Mouse (Mus musculus) layer of hippocampus, adult 9-11 months (tissue): ENCODE data around the gene Alpl.

Source experiments
- DNase-seq: peaks from one replicate; pipeline ENCODE4 v3.0.0; 2022

Alpl gene

DNA sequence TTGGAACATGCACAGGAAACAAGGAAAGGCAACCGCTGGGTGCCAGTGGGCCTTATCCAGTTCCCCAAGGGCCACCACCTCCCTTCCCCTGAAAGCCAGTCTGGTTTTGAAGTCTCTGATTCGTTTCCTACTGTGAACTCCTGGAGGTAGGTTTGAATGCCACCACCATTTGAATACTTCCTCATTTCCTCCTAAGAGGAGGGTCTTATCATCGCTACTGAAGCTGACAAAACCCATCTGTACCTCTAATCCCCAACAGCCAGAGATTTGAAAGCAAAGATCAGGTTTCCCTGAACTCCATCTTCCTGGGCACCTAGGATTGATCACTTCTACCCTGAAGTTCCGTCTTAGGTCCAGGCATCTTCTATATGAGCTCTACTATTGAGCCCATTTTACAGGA, 854 bp upstream of the Alpl start:
- no peak for DNase-seq

DNA sequence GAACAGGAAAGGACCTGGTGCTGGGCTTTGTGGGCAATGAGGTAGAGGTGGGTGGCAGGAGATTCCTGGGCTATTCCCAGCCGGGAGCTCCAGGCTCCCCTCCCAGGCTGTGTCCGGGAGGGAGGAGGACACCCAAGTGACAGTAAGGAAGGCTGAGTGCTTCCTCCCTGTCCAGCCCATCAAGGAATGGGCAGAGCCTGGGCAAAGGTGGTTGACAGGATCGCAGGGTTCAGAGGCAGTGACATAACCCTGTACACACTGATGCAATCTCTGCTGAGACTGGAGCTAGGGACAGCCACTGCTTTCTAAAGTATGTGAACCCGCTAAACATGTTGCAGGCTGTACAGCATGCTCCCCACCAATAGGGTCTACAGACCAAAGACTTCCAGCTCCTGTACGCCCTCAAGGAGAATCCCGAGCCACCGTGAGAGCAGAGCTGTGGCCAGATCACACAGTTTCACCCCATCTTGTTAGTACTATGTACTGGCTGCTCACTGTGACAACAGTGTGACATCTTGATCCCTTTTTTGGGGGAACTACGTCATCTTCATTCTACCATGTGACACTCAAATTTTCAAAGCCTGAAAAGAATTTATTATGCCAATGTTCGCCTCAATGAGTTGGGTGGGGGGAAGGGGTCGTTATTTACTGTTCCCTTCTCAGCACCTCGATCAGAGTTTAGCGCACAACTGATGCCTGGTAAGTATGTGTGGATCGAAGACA, 1.8 kb downstream of the Alpl start:
- no peak for DNase-seq

DNA sequence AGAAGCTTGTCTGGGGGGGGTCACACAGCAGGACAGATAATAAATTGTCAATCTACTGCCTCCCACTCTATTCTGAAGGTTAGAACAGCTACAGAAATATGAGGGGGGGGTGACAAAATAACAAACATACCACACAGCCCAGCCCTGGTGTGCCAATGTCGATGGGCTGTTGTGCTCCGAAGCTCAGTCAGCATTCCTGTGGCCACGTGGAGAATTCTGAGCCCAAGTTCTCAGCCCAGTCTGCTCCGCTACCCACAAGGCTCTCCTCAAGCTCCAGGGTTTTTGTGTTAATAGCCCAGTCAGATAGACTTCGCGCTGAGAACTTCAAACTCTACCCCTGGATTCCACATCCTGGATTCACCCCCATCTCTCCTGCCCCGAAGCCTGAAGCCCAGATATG, 2.6 kb downstream of the Alpl start:
- no peak for DNase-seq

GRCm38 (mm10) chr4:137791440-137791839, 4.7 kb downstream of the Alpl start:
- no peak for DNase-seq

DNA sequence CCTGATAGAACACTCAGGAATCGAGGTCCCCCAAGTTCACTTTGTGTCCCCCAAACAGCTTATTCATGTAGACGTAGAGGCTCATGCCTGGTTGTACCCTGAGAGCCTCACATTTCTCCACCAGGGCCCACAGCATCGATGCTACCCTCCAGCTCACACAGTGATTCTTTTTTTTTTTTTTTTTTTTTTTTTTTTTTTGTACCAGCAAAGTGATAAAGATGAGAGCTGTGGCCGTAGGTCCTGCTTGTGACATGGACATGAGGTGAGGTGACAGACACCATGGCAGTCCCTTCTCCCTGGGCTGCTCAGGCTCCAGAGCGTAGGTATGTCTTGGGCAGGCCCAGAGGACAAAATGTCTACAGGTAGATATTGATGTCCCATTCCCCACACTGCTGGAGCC, 5.2 kb downstream of the Alpl start:
- no peak for DNase-seq

GRCm38 (mm10) chr4:137788511-137789049, 7.6 kb downstream of the Alpl start:
- no peak for DNase-seq

GRCm38 (mm10) chr4:137787589-137788289, 8.4 kb downstream of the Alpl start:
- no peak for DNase-seq

GRCm38 (mm10) chr4:137786488-137786887, 9.7 kb downstream of the Alpl start:
- no peak for DNase-seq

DNA sequence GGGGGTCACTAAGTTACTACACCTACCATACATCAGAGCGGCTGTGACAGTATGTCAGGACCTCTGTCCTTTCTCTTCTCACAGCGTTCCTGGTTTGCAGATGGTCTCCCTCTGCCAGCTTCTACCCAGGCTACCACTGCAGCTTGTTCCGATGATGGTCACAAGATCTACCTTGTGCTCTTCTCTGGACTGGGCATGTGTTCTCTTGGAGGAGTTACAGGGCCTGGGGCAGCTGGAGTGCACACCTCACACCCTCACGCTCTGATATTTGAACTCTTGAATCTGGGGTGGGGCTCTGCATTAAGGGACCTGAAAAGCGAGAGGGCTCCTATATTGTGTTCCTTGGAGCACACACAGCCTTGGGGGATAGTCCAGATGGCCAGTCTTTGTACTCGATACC, 10.9 kb downstream of the Alpl start:
- DNase-seq, result no peak

GRCm38 (mm10) chr4:137784741-137785140, 11.4 kb downstream of the Alpl start:
- no peak for DNase-seq

- peak; percentile 42 for DNase-seq
These were observed 12.5 kb downstream of the Alpl start for GRCm38 (mm10) chr4:137783541-137784191.

DNA sequence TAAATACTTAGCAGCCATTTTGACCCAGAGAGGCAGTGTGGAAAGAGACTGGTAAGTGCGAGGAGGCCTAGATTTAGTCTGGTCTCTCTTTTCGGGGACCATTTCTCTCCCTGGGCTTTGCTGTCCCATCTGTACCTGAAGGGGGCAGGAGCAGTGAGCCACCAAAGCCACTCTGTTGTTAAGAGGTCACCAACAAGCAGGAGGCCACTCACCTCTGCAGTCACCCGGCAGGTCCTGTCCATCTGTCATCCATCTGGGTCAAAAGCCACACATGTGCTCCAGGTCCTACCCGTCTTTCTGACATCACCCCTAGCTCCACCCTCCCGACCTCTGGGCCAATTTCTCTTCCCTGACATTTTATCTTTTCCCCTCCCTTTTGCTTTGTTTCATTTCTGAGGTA, 14.2 kb downstream of the Alpl start:
- DNase-seq, result no peak

- DNase-seq, result no peak
These were observed 15.2 kb downstream of the Alpl start for GRCm38 (mm10) chr4:137780986-137781385.

GRCm38 (mm10) chr4:137778397-137779184, 17.6 kb downstream of the Alpl start:
- no peak for DNase-seq

GRCm38 (mm10) chr4:137777866-137778265, 18.3 kb downstream of the Alpl start:
- DNase-seq, result no peak

DNA sequence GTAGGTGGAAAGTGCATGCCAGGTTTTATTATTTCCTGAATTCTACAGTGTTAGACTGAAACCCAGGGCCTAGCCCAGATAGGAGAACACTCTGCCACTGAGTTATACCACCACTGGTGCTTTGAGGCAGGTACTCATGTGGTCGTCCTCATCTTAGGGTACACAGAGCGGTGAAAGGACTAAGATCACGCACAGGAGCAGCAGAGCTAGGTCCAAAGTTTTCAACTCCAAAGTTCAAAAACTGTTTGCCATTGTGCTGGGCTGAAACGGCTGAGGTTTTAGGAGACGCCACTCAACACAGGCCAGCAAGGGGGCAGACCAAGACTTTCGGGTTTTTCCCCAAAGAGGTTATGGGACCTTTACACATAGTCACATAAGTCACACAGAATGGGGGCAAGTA, 21.7 kb downstream of the Alpl start:
- no peak for DNase-seq

- no peak for DNase-seq
These were observed 22.2 kb downstream of the Alpl start for GRCm38 (mm10) chr4:137774013-137774412.

- DNase-seq, result no peak
These were observed 22.8 kb downstream of the Alpl start for GRCm38 (mm10) chr4:137773369-137773899.

DNA sequence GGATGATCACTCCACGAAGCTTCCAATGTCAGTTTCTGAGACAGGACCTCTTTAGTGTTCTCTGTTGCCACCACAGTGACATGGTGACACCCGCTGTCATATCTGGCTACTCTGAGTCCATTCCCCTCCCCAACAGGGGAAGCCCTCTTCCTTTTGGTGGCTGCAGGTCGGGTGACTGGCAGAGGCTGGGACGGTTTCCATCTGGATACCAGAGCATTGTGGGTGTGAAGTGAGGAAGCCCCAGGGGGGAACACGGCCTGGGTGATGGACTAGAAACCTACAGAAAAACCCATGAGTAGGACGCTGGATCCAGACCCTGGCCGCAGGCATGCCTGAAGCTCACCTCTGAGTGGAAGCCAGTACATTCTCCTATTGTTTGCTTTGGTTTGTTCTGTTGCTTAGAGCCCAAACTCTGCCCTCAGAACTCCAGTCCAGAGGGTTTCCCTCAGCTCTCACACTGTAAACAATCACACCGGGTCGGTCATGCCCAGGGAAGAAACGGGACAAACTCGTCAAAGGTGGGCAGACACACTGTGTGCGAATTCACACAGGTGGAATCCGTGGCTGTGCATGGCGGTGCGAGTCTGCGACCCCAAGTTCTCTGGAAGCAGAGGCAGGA, 23.6 kb downstream of the Alpl start:
- no peak for DNase-seq

DNA sequence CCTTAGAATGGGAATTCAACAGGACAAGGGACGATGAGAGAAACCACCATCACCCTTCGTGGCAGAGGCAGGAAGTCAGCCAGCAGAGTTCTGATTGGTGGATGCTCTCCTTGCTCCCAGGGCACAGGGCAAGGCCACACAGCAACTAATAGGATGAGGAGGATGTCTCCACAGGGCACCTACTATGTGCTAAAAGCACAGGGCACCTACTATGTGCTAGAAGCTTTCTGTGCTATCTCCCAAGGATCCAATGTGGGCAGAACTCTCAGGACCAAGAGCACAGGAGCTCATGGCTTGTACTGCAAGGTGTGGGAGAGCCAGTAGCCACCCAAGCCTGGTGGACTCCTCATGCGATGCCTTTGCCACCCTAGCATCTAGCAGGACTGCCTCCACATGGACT, 24.4 kb downstream of the Alpl start:
- DNase-seq, result no peak

DNA sequence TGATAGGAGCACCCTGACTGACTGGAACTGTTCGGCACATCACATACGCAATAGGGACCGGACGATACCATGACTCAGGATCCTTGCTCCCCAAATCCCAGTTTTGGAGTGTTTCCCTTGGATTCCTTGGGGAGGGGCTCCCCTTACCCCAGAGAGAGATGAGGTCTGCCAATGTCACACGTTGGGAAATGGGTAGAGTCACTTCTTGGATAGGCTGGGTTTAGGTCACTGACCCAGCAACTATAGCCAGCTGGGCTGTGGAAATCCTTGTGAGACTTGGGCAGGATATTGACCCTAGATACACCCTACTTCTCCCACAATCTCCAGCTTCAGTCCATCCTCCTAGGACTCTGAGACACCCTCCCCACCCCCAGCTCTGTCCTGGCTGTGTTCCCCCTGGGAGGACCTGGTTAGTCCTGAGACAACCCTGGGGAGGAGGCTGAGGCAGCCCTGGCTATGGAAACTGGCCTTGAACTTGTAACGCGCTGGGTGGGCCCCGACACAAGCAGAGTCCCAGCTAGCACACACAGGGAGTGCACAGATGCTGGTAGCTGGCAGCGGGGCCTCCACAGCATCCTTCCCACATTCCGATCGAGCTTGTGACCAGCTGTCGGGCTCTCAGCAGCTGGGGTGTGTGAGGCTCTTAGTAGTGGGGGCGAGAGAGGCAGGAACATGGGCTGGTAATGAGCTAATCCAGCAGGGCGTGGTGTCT, 25.1 kb downstream of the Alpl start:
- DNase-seq, result peak; percentile 8

- DNase-seq, result no peak
These were observed 26.5 kb downstream of the Alpl start for GRCm38 (mm10) chr4:137769635-137770034.
